Mouse (Mus musculus) midbrain, embryonic 15.5 days (tissue): ENCODE data around the gene Rhoc. TPM values are rescaled to one million over a fixed set of nuclear protein-coding genes. Genes with fewer than 3 reads are reported as not detected.
A peak's percentile ranks its signal among the peaks of the same experiment; 100 is the strongest.

Experiments used
- ATAC-seq: fragments of 200-750 bp; cut with Nextera tagmentation; replicated peaks from 2 replicates; pipeline ENCODE4 v1.8.0; 2017; ENCODE audit warnings: moderate TSS enrichment
- H3K27ac ChIP-seq: fragments of 300-500 bp; sonication (generic); 2 replicates; pipeline ENCODE4 v1.5.1; 2015; ENCODE audit warnings: mild to moderate bottlenecking, inconsistent platforms
- H3K27me3 ChIP-seq: fragments of 300-500 bp; sonication (generic); replicated peaks from 2 replicates; pipeline ENCODE4 v1.6.1; 2015; ENCODE audit warnings: inconsistent platforms
- H3K36me3 ChIP-seq: fragments of 300-500 bp; sonication (generic); replicated peaks from 2 replicates; pipeline ENCODE4 v1.6.1; 2015; ENCODE audit warnings: inconsistent platforms
- H3K4me1 ChIP-seq: fragments of 300-500 bp; sonication (generic); 2 replicates; pipeline ENCODE4 v1.6.1; 2015; ENCODE audit warnings: inconsistent platforms
- H3K4me2 ChIP-seq: fragments of 300-500 bp; sonication (generic); 2 replicates; pipeline ENCODE4 v1.6.1; 2015; ENCODE audit warnings: inconsistent platforms, mild to moderate bottlenecking, moderate library complexity
- H3K4me3 ChIP-seq: fragments of 300-500 bp; sonication (generic); 2 replicates; pipeline ENCODE4 v1.5.1; 2015; ENCODE audit warnings: mild to moderate bottlenecking, inconsistent platforms
- H3K9ac ChIP-seq: fragments of 300-500 bp; sonication (generic); 2 replicates; pipeline ENCODE4 v1.6.1; 2015; ENCODE audit warnings: mild to moderate bottlenecking, inconsistent platforms
- H3K9me3 ChIP-seq: fragments of 300-500 bp; sonication (generic); 2 replicates; pipeline ENCODE4 v1.6.1; 2016; ENCODE audit warnings: inconsistent platforms
- WGBS: fragments of 180-500 bp; shearing (Covaris S2); methylation state at CpG from one replicate; pipeline ENCODE4 v1.1.7; 2015; ENCODE audit warnings: mixed read lengths; 5-methylcytosine and 5-hydroxymethylcytosine counted together
- polyA plus RNA-seq: library from polyadenylated mRNA; unstranded; fragments of >200 nt; fragmentation: Nextera tagmentation; extraction: Ambion mirVana; gene quantifications from 2 replicates; pipeline ENCODE4 v1.2.1, GENCODE M21; 2015

The Rhoc gene
- polyA plus RNA-seq, 1 experiment from 2014 or later, result 43.8 TPM

GRCm38 (mm10) chr3:104789822-104790221 is 1.6 kb downstream of the Rhoc start:
- peaks cover 22% of the 10 kb centered on the region for H3K27me3 ChIP-seq
- H3K9ac ChIP-seq, result no peak overlapping the region
- no peaks in the 10 kb centered on the region for H3K36me3 ChIP-seq
- H3K27ac ChIP-seq, result no peak overlapping the region
- no peaks in the 10 kb centered on the region for H3K9me3 ChIP-seq
- peak overlapping the region; percentile 97 for H3K4me2 ChIP-seq
- no peak for ATAC-seq
- peaks cover 16% of the 10 kb centered on the region for H3K4me1 ChIP-seq
- H3K4me3 ChIP-seq, result peak overlapping the region; percentile 52
- 31% methylated on average over 13 of the region's 13 CpGs for WGBS

- WGBS, result 30% methylated on average over 6 of the region's 6 CpGs
- Histone ChIP-seq H3K9me3 (no peaks in the 10 kb centered on the region), H3K36me3 (no peaks in the 10 kb centered on the region), H3K4me2 (peak overlapping the region; percentile 97), H3K27me3 (peaks cover 21% of the 10 kb centered on the region), H3K9ac (no peak overlapping the region), H3K4me3 (no peak overlapping the region), H3K27ac (no peak overlapping the region), H3K4me1 (peaks cover 16% of the 10 kb centered on the region)
- no peak for ATAC-seq
Observed at GRCm38 (mm10) chr3:104790401-104790937, 2.3 kb downstream of the Rhoc start.

- Histone ChIP-seq H3K9me3 (no peaks in the 10 kb centered on the region), H3K9ac (no peak overlapping the region), H3K36me3 (no peaks in the 10 kb centered on the region), H3K4me2 (peak overlapping the region; percentile 97; the same call in 1 of the 2 replicates), H3K27me3 (peaks cover 21% of the 10 kb centered on the region), H3K27ac (no peak overlapping the region), H3K4me1 (peaks cover 16% of the 10 kb centered on the region), H3K4me3 (no peak overlapping the region)
- ATAC-seq, result no peak
- WGBS, result 14% methylated on average over 4 of the region's 4 CpGs
Observed at GRCm38 (mm10) chr3:104791017-104791416, 2.8 kb downstream of the Rhoc start.

- WGBS, result 91% methylated on average over 8 of the region's 8 CpGs
- Histone ChIP-seq H3K4me1 (peaks cover 16% of the 10 kb centered on the region), H3K27ac (no peak overlapping the region), H3K4me3 (no peak overlapping the region), H3K4me2 (no peak overlapping the region), H3K27me3 (peaks cover 21% of the 10 kb centered on the region), H3K36me3 (no peaks in the 10 kb centered on the region), H3K9me3 (no peaks in the 10 kb centered on the region), H3K9ac (no peak overlapping the region)
- no peak for ATAC-seq
Observed at GRCm38 (mm10) chr3:104791671-104792070, 3.5 kb downstream of the Rhoc start.

- 77% methylated on average over 15 of the region's 15 CpGs for WGBS
- peaks cover 16% of the 10 kb centered on the region for H3K4me1 ChIP-seq
Observed at GRCm38 (mm10) chr3:104792360-104793270, 4.4 kb downstream of the Rhoc start.

GRCm38 (mm10) chr3:104793871-104794828 is 6.0 kb downstream of the Rhoc start:
- H3K36me3 ChIP-seq, result no peaks in the 10 kb centered on the region
- WGBS, result 60% methylated on average over 20 of the region's 20 CpGs
- no peak overlapping the region for H3K4me3 ChIP-seq
- H3K9me3 ChIP-seq, result no peaks in the 10 kb centered on the region
- peaks cover 7% of the 10 kb centered on the region; the same call in 1 of the 2 replicates for H3K27me3 ChIP-seq
- peak; percentile 71 for ATAC-seq
- no peak overlapping the region for H3K9ac ChIP-seq
- peaks cover 7% of the 10 kb centered on the region for H3K4me1 ChIP-seq
- H3K4me2 ChIP-seq, result no peak overlapping the region
- peak overlapping the region; percentile 36; the same call in 1 of the 2 replicates for H3K27ac ChIP-seq

More at GRCm38 (mm10) chr3:104792360-104793270, 4.4 kb downstream of the Rhoc start:
- Histone ChIP-seq H3K4me3 (no peak overlapping the region), H3K36me3 (no peaks in the 10 kb centered on the region), H3K27me3 (peaks cover 20% of the 10 kb centered on the region), H3K4me2 (no peak overlapping the region), H3K27ac (no peak overlapping the region), H3K9ac (no peak overlapping the region), H3K9me3 (no peaks in the 10 kb centered on the region)
- no peak for ATAC-seq

GRCm38 (mm10) chr3:104794953-104795470 is 6.8 kb downstream of the Rhoc start:
- Histone ChIP-seq H3K4me2 (no peak overlapping the region), H3K27ac (no peak overlapping the region), H3K9me3 (no peaks in the 10 kb centered on the region), H3K4me3 (no peak overlapping the region), H3K4me1 (peaks cover 7% of the 10 kb centered on the region), H3K9ac (no peak overlapping the region), H3K36me3 (no peaks in the 10 kb centered on the region), H3K27me3 (no peaks in the 10 kb centered on the region)
- WGBS, result 76% methylated on average over 12 of the region's 12 CpGs
- no peak for ATAC-seq

GRCm38 (mm10) chr3:104795661-104796340 is 7.6 kb downstream of the Rhoc start:
- 75% methylated on average over 15 of the region's 15 CpGs for WGBS
- H3K27ac ChIP-seq, result no peak overlapping the region
- peaks cover 7% of the 10 kb centered on the region for H3K4me1 ChIP-seq
- no peaks in the 10 kb centered on the region for H3K36me3 ChIP-seq
- no peaks in the 10 kb centered on the region for H3K27me3 ChIP-seq
- no peaks in the 10 kb centered on the region for H3K9me3 ChIP-seq
- no peak overlapping the region for H3K9ac ChIP-seq
- ATAC-seq, result no peak
- no peak overlapping the region for H3K4me3 ChIP-seq
- H3K4me2 ChIP-seq, result no peak overlapping the region

GRCm38 (mm10) chr3:104796430-104797082 is 8.4 kb downstream of the Rhoc start:
- H3K9me3 ChIP-seq, result no peaks in the 10 kb centered on the region
- 88% methylated on average over 15 of the region's 15 CpGs for WGBS
- H3K4me2 ChIP-seq, result no peak overlapping the region
- no peaks in the 10 kb centered on the region for H3K27me3 ChIP-seq
- H3K4me3 ChIP-seq, result no peak overlapping the region
- no peak overlapping the region for H3K9ac ChIP-seq
- no peak overlapping the region for H3K27ac ChIP-seq
- ATAC-seq, result no peak
- peaks cover 7% of the 10 kb centered on the region for H3K4me1 ChIP-seq
- H3K36me3 ChIP-seq, result no peaks in the 10 kb centered on the region

- H3K4me3 ChIP-seq, result no peak overlapping the region
- no peaks in the 10 kb centered on the region for H3K9me3 ChIP-seq
- H3K9ac ChIP-seq, result no peak overlapping the region
- no peaks in the 10 kb centered on the region for H3K4me1 ChIP-seq
- no peak overlapping the region for H3K27ac ChIP-seq
- H3K4me2 ChIP-seq, result no peak overlapping the region
- ATAC-seq, result no peak
- WGBS, result 92% methylated on average over 11 of the region's 11 CpGs
- no peaks in the 10 kb centered on the region for H3K27me3 ChIP-seq
- no peaks in the 10 kb centered on the region for H3K36me3 ChIP-seq
Observed at GRCm38 (mm10) chr3:104800681-104801080, 12.5 kb downstream of the Rhoc start.

- Histone ChIP-seq H3K4me1 (no peaks in the 10 kb centered on the region), H3K27me3 (no peaks in the 10 kb centered on the region), H3K9ac (no peak overlapping the region), H3K9me3 (no peaks in the 10 kb centered on the region), H3K27ac (no peak overlapping the region), H3K4me2 (no peak overlapping the region), H3K36me3 (no peaks in the 10 kb centered on the region), H3K4me3 (no peak overlapping the region)
- no peak for ATAC-seq
- 91% methylated on average over 6 of the region's 6 CpGs for WGBS
Observed at GRCm38 (mm10) chr3:104801481-104801880, 13.3 kb downstream of the Rhoc start.
